ENCODE assay signal across 22 mouse cellular contexts in the genomic region with DNA sequence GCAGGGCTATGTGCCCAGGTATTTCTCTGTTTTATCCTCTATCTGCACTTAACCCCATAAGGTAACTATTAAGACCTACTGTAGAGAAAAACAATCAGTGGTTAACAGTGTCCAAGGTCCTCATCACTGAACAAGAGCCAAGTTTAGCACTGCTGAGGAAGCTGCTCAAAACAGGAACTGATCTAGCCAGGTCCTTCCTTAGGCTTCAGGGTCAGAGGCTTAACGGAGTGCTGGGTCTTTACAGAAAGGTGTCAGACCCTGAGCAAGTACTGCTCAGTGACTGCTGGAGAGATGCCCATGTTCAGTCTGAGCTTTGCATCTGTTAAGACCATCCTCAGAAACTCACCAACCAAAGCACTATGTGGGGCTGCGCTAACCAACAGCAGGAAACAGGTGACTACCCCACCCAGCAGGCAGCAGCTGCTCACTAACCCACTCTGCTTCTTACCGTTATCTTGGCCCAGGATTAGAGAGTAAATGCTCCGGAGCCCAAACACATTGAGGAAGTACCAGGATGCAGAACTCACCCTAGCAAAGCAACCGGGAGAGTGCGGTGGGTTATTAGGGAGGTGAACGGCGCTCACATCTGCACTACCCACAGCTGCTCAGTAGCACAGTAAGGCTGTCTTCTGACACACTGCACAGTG. TPM values are rescaled to one million over a fixed set of nuclear protein-coding genes. Genes with fewer than 3 reads are reported as not detected.
DNase-seq lines count a peak whose midpoint lies in the region; ATAC-seq and TF ChIP-seq lines count a peak whose summit lies in the region.
"Had no signal": no experiment of that assay in that cellular context is flagged by ENCODE, and none has a peak within 500 bp of the region (broad histone marks: within the 10 kb centered on the region; RNA-seq: fewer than 3 reads in every experiment).

No protein-coding gene starts in this region.

- no peak overlapping the region for H3K27ac ChIP-seq in embryonic facial prominence, embryonic 12.5 days
- no peak overlapping the region for H3K27ac ChIP-seq in embryonic facial prominence, embryonic 10.5 days (replicated peaks)
- H3K27ac ChIP-seq in MEL (ENCODE audit: control insufficient read depth, low read depth, low read length), result peak overlapping the region; percentile 33; the same call in 1 of the 2 replicates
- H3K27ac ChIP-seq: embryonic facial prominence, embryonic 15.5 days; hindbrain, embryonic 10.5 days had no signal

- H3K4me1 ChIP-seq in embryonic facial prominence, embryonic 12.5 days, result no peaks in the 10 kb centered on the region
- H3K4me1 ChIP-seq in embryonic facial prominence, embryonic 10.5 days, result no peaks in the 10 kb centered on the region
- peaks cover 0 to 16% of the 10 kb centered on the region in 2 experiments for H3K4me1 ChIP-seq in MEL (ENCODE audit: control insufficient read depth in 1 of 2, insufficient read depth in 2 of 2, low read length in 2 of 2)
- peaks cover 33% of the 10 kb centered on the region for H3K4me1 ChIP-seq in megakaryocyte, embryonic 14.5 days
- H3K4me1 ChIP-seq: embryonic facial prominence, embryonic 15.5 days; hindbrain, embryonic 10.5 days had no signal

- H3K9me3 ChIP-seq in embryonic facial prominence, embryonic 12.5 days, result no peaks in the 10 kb centered on the region
- no peaks in the 10 kb centered on the region for H3K9me3 ChIP-seq in embryonic facial prominence, embryonic 10.5 days
- no peaks in the 10 kb centered on the region for H3K9me3 ChIP-seq in MEL (replicated peaks; ENCODE audit: insufficient read depth, low read length)
- peaks cover 9% of the 10 kb centered on the region; the same call in 1 of the 2 replicates for H3K9me3 ChIP-seq in megakaryocyte, embryonic 14.5 days
- H3K9me3 ChIP-seq: embryonic facial prominence, embryonic 15.5 days; G1E had no signal

- TF ChIP-seq EP300 in MEL (IDR thresholded peaks at IDR 0.05; ENCODE audit: low read depth in 1 of 2, low read length in 2 of 2), result no peak; a peak in 1 of 4 replicates

- no peak for TF ChIP-seq POLR2A in MEL (IDR thresholded peaks at IDR 0.05; ENCODE audit: control insufficient read depth in 1 of 2, insufficient read depth in 1 of 2, low read depth in 1 of 2, low read length in 2 of 2, poor library complexity in 1 of 2)

- 96% methylated on average over 8 of the region's 8 CpGs for WGBS in embryonic facial prominence, embryonic 12.5 days
- 92% methylated on average over 8 of the region's 8 CpGs for WGBS in embryonic facial prominence, embryonic 10.5 days

- no peaks in the 10 kb centered on the region for H3K79me2 ChIP-seq in MEL (ENCODE audit: control insufficient read depth, insufficient read depth, low read length, poor library complexity)

- TF ChIP-seq RAD21 in MEL (IDR thresholded peaks at IDR 0.05; ENCODE audit: low read depth, low read length), result no peak

- 0 out of 2 replicates have a peak, but pooled peaks have one; percentile 22 for ATAC-seq in embryonic facial prominence, embryonic 12.5 days (ENCODE audit: insufficient number of reproducible peaks, insufficient read depth, low FRiP score, low TSS enrichment)
- no peak for ATAC-seq in erythroid progenitor cell, adult 5-6 weeks (replicated peaks; ENCODE audit: low FRiP score, poor library complexity, severe bottlenecking)
- ATAC-seq: CD4-positive, CD25-positive, alpha-beta regulatory T cell, adult 4 months had no signal

- TF ChIP-seq CTCF in MEL (IDR thresholded peaks at IDR 0.05 in 2 of 3, conservative IDR thresholded peaks at IDR 0.05 in 1 of 3; ENCODE audit: control insufficient read depth in 1 of 3, insufficient read depth in 1 of 3, low read depth in 2 of 3, low read length in 3 of 3, poor library complexity in 1 of 3, severe bottlenecking in 1 of 3), result no peak

- H3K4me2 ChIP-seq in embryonic facial prominence, embryonic 12.5 days (replicated peaks), result no peak overlapping the region
- H3K4me2 ChIP-seq: embryonic facial prominence, embryonic 15.5 days; heart, embryonic 11.5 days; lung, embryonic 14.5 days had no signal

- no peaks in the 10 kb centered on the region for H3K27me3 ChIP-seq in embryonic facial prominence, embryonic 12.5 days
- no peaks in the 10 kb centered on the region for H3K27me3 ChIP-seq in embryonic facial prominence, embryonic 10.5 days (replicated peaks; ENCODE audit: low read depth, poor library complexity, severe bottlenecking)
- no peaks in the 10 kb centered on the region for H3K27me3 ChIP-seq in MEL (ENCODE audit: control insufficient read depth in 1 of 2, insufficient read depth in 2 of 2, low read length in 2 of 2)
- H3K27me3 ChIP-seq in megakaryocyte, embryonic 14.5 days (replicated peaks), result no peaks in the 10 kb centered on the region
- H3K27me3 ChIP-seq: embryonic facial prominence, embryonic 15.5 days had no signal

- DNase-seq in embryonic facial prominence, embryonic 10.5 days (ENCODE audit: low spot score), result no peak
- DNase-seq in MEL (ENCODE audit: low read depth, low spot score), result peak; percentile 76
- peak; percentile 83 for DNase-seq in thymus, postnatal 0 days (ENCODE audit: low spot score)
- no peak for DNase-seq in cerebellum, postnatal 25 days
- no peak for DNase-seq in adrenal gland, postnatal 4 days (ENCODE audit: low spot score in 2 of 2)
- DNase-seq: adrenal gland, adult 2 months; cerebellum, adult 2 months; gastrocnemius, postnatal 25 days; kidney, adult 2 months; kidney, postnatal 4 days; lung, embryonic 14.5 days; lung, postnatal 4 days; midbrain, embryonic 14.5 days; right cerebral cortex, postnatal 14 days had no signal

- H3K9ac ChIP-seq in embryonic facial prominence, embryonic 12.5 days, result no peak overlapping the region
- no peak overlapping the region for H3K9ac ChIP-seq in MEL (ENCODE audit: control insufficient read depth, low read depth, low read length, poor library complexity, severe bottlenecking)
- H3K9ac ChIP-seq: embryonic facial prominence, embryonic 15.5 days; lung, embryonic 14.5 days had no signal

- H3K4me3 ChIP-seq in embryonic facial prominence, embryonic 12.5 days, result no peak overlapping the region
- no peak overlapping the region for H3K4me3 ChIP-seq in embryonic facial prominence, embryonic 10.5 days
- H3K4me3 ChIP-seq in MEL (ENCODE audit: control insufficient read depth in 1 of 2, insufficient read depth in 1 of 2, low read depth in 2 of 2, low read length in 2 of 2), result no peak overlapping the region
- H3K4me3 ChIP-seq in megakaryocyte, embryonic 14.5 days (replicated peaks), result peak overlapping the region; percentile 43
- H3K4me3 ChIP-seq: embryonic facial prominence, embryonic 15.5 days; hindbrain, embryonic 10.5 days had no signal

- peaks cover 93% of the 10 kb centered on the region for H3K36me3 ChIP-seq in embryonic facial prominence, embryonic 12.5 days
- H3K36me3 ChIP-seq in embryonic facial prominence, embryonic 10.5 days (replicated peaks), result peaks cover 99% of the 10 kb centered on the region
- peaks cover 5 to 29% of the 10 kb centered on the region in 2 experiments; a peak in 3 of 4 replicates for H3K36me3 ChIP-seq in MEL (ENCODE audit: control insufficient read depth in 1 of 2, insufficient read depth in 2 of 2, low read length in 2 of 2)
- H3K36me3 ChIP-seq in megakaryocyte, embryonic 14.5 days (replicated peaks; ENCODE audit: low read length), result peaks cover 99% of the 10 kb centered on the region

RNA-seq across cellular contexts. Expression of a gene that starts 13.9 kb away (rescaled TPM):
- 85.4 and 90.9 TPM in 2 replicates for polyA plus RNA-seq in embryonic facial prominence, embryonic 12.5 days (2016; fragmentation: Nextera tagmentation; extraction: Ambion mirVana)
- 67.0 and 74.3 TPM in 2 replicates for polyA plus RNA-seq in embryonic facial prominence, embryonic 10.5 days (2016; fragmentation: Nextera tagmentation; extraction: Ambion mirVana)
- total RNA-seq in MEL (2012; rRNA removed), result 56.7 and 73.1 TPM in 2 replicates
- 100 to 1,000 TPM in 1 of 2 experiments, 10 to 100 TPM in 1; 62.3 to 172 TPM for polyA plus RNA-seq in MEL (2012; ENCODE audit: insufficient read depth in 1 of 2, insufficient read length in 2 of 2, low read depth in 1 of 2, low replicate concordance in 2 of 2, missing spikeins in 1 of 2)
- 28.9 and 48.3 TPM in 2 replicates for polyA plus RNA-seq in megakaryocyte, embryonic 14.5 days (2012; ENCODE audit: insufficient read depth, low replicate concordance)
- polyA plus RNA-seq in thymus, postnatal 0 days (2015; fragmentation: Nextera tagmentation; extraction: Ambion mirVana), result 92.3 and 94.4 TPM in 2 replicates
- 10 to 100 TPM; 85.9 to 87.9 TPM for total RNA-seq in adrenal gland, postnatal 4 days (2021)
- total RNA-seq in erythroid progenitor cell, adult 5-6 weeks (2015; ENCODE audit: low replicate concordance), result 23.5 and 67.8 TPM in 2 replicates
- total RNA-seq in erythroid progenitor cell, adult 5-6 weeks (2017; ENCODE audit: low replicate concordance), result 15.2 and 28.4 TPM in 2 replicates

RNA-seq across cellular contexts. Expression of a gene that starts 13.9 kb away (rescaled TPM):
- polyA plus RNA-seq in embryonic facial prominence, embryonic 12.5 days (2016; fragmentation: Nextera tagmentation; extraction: Ambion mirVana), result 13.4 and 14.7 TPM in 2 replicates
- 19.7 and 21.4 TPM in 2 replicates for polyA plus RNA-seq in embryonic facial prominence, embryonic 10.5 days (2016; fragmentation: Nextera tagmentation; extraction: Ambion mirVana)
- 14.0 and 14.1 TPM in 2 replicates for total RNA-seq in MEL (2012; rRNA removed)
- 10 to 100 TPM; 18.5 to 35.0 TPM for polyA plus RNA-seq in MEL (2012; ENCODE audit: insufficient read depth in 1 of 2, insufficient read length in 2 of 2, low read depth in 1 of 2, low replicate concordance in 2 of 2, missing spikeins in 1 of 2)
- polyA plus RNA-seq in megakaryocyte, embryonic 14.5 days (2012; ENCODE audit: insufficient read depth, low replicate concordance), result 0.08 and 6.4 TPM in 2 replicates
- polyA plus RNA-seq in thymus, postnatal 0 days (2015; fragmentation: Nextera tagmentation; extraction: Ambion mirVana), result 10.2 and 11.2 TPM in 2 replicates
- total RNA-seq in adrenal gland, postnatal 4 days (2021), result 1 to 10 TPM; 7.9 to 8.1 TPM
- total RNA-seq in erythroid progenitor cell, adult 5-6 weeks (2015; ENCODE audit: low replicate concordance), result 33.9 and 57.8 TPM in 2 replicates
- total RNA-seq in erythroid progenitor cell, adult 5-6 weeks (2017; ENCODE audit: low replicate concordance), result 28.6 and 48.3 TPM in 2 replicates

RNA-seq across cellular contexts. Expression of a gene that starts 15.8 kb away (rescaled TPM):
- polyA plus RNA-seq in embryonic facial prominence, embryonic 12.5 days (2016; fragmentation: Nextera tagmentation; extraction: Ambion mirVana), result 2.9 and 3.5 TPM in 2 replicates
- 2.1 and 2.2 TPM in 2 replicates for polyA plus RNA-seq in embryonic facial prominence, embryonic 10.5 days (2016; fragmentation: Nextera tagmentation; extraction: Ambion mirVana)
- 0.08 TPM in 1 of 2 replicates, not detected in the other for total RNA-seq in MEL (2012; rRNA removed)
- under 1 TPM in 1 of 2 experiments, not detected in 1; 0.10 TPM for polyA plus RNA-seq in MEL (2012; ENCODE audit: insufficient read depth in 1 of 2, insufficient read length in 2 of 2, low read depth in 1 of 2, low replicate concordance in 2 of 2, missing spikeins in 1 of 2)
- 0.57 TPM in 1 of 2 replicates, not detected in the other for polyA plus RNA-seq in megakaryocyte, embryonic 14.5 days (2012; ENCODE audit: insufficient read depth, low replicate concordance)
- polyA plus RNA-seq in thymus, postnatal 0 days (2015; fragmentation: Nextera tagmentation; extraction: Ambion mirVana), result 0.17 TPM in 2 replicates
- total RNA-seq in adrenal gland, postnatal 4 days (2021), result 1 to 10 TPM in 1 of 2 experiments, under 1 TPM in 1; 0.59 to 1.3 TPM
- not detected in 2 replicates for total RNA-seq in erythroid progenitor cell, adult 5-6 weeks (2015; ENCODE audit: low replicate concordance)
- not detected in 2 replicates for total RNA-seq in erythroid progenitor cell, adult 5-6 weeks (2017; ENCODE audit: low replicate concordance)
- polyA plus RNA-seq: CD4-positive, CD25-positive, alpha-beta regulatory T cell, adult 4 months; G1E had no signal

RNA-seq across cellular contexts. Expression of a gene that starts 34.5 kb away (rescaled TPM):
- 20.1 and 23.1 TPM in 2 replicates for polyA plus RNA-seq in embryonic facial prominence, embryonic 12.5 days (2016; fragmentation: Nextera tagmentation; extraction: Ambion mirVana)
- polyA plus RNA-seq in embryonic facial prominence, embryonic 10.5 days (2016; fragmentation: Nextera tagmentation; extraction: Ambion mirVana), result 23.5 and 27.2 TPM in 2 replicates
- total RNA-seq in MEL (2012; rRNA removed), result 4.1 and 5.9 TPM in 2 replicates
- 10 to 100 TPM in 1 of 2 experiments, not detected in 1; 26.7 TPM for polyA plus RNA-seq in MEL (2012; ENCODE audit: insufficient read depth in 1 of 2, insufficient read length in 2 of 2, low read depth in 1 of 2, low replicate concordance in 2 of 2, missing spikeins in 1 of 2)
- polyA plus RNA-seq in megakaryocyte, embryonic 14.5 days (2012; ENCODE audit: insufficient read depth, low replicate concordance), result 157 and 220 TPM in 2 replicates
- polyA plus RNA-seq in thymus, postnatal 0 days (2015; fragmentation: Nextera tagmentation; extraction: Ambion mirVana), result 9.5 and 10.3 TPM in 2 replicates
- total RNA-seq in adrenal gland, postnatal 4 days (2021), result 10 to 100 TPM; 40.6 to 44.1 TPM
- total RNA-seq in erythroid progenitor cell, adult 5-6 weeks (2015; ENCODE audit: low replicate concordance), result not detected in 2 replicates
- not detected in 2 replicates for total RNA-seq in erythroid progenitor cell, adult 5-6 weeks (2017; ENCODE audit: low replicate concordance)

RNA-seq across cellular contexts. Expression of a gene that starts 46.3 kb away (rescaled TPM):
- 3.9 and 5.4 TPM in 2 replicates for polyA plus RNA-seq in embryonic facial prominence, embryonic 12.5 days (2016; fragmentation: Nextera tagmentation; extraction: Ambion mirVana)
- polyA plus RNA-seq in embryonic facial prominence, embryonic 10.5 days (2016; fragmentation: Nextera tagmentation; extraction: Ambion mirVana), result 2.4 and 2.5 TPM in 2 replicates
- 0.52 and 1.2 TPM in 2 replicates for total RNA-seq in MEL (2012; rRNA removed)
- 1 to 10 TPM in 1 of 2 experiments, not detected in 1; 1.8 TPM for polyA plus RNA-seq in MEL (2012; ENCODE audit: insufficient read depth in 1 of 2, insufficient read length in 2 of 2, low read depth in 1 of 2, low replicate concordance in 2 of 2, missing spikeins in 1 of 2)
- 0.25 TPM in 1 of 2 replicates, not detected in the other for polyA plus RNA-seq in megakaryocyte, embryonic 14.5 days (2012; ENCODE audit: insufficient read depth, low replicate concordance)
- 5.0 and 6.5 TPM in 2 replicates for polyA plus RNA-seq in thymus, postnatal 0 days (2015; fragmentation: Nextera tagmentation; extraction: Ambion mirVana)
- 10 to 100 TPM; 22.7 to 25.4 TPM for total RNA-seq in adrenal gland, postnatal 4 days (2021)
- not detected in 2 replicates for total RNA-seq in erythroid progenitor cell, adult 5-6 weeks (2015; ENCODE audit: low replicate concordance)
- not detected in 2 replicates for total RNA-seq in erythroid progenitor cell, adult 5-6 weeks (2017; ENCODE audit: low replicate concordance)
- total RNA-seq: G1E had no signal
- polyA plus RNA-seq: CD4-positive, CD25-positive, alpha-beta regulatory T cell, adult 4 months had no signal

Comparison
In these comparisons a context has a peak if more than half of its experiments do, and no peak if none do; other contexts are left out.
1. DNase-seq: peak in MEL (single experiment) and thymus, postnatal 0 days (single experiment); none in embryonic facial prominence, embryonic 10.5 days (single experiment), cerebellum, postnatal 25 days (0 of 2) and adrenal gland, postnatal 4 days (0 of 2).